Mouse (Mus musculus) bone marrow macrophage, adult 2 months (primary cell): ENCODE measurements around the gene Mtnr1a.

ENCODE experiments used
- CTCF ChIP-seq: IDR thresholded peaks from 2 replicates; pipeline ENCODE4 v1.5.1; 2012; ENCODE audit warnings: low read depth, mild to moderate bottlenecking, low read length, moderate library complexity
- POLR2A ChIP-seq: IDR thresholded peaks from 2 replicates; pipeline ENCODE4 v1.6.1; 2012; ENCODE audit warnings: mild to moderate bottlenecking, low read depth, low read length, borderline replicate concordance

DNA sequence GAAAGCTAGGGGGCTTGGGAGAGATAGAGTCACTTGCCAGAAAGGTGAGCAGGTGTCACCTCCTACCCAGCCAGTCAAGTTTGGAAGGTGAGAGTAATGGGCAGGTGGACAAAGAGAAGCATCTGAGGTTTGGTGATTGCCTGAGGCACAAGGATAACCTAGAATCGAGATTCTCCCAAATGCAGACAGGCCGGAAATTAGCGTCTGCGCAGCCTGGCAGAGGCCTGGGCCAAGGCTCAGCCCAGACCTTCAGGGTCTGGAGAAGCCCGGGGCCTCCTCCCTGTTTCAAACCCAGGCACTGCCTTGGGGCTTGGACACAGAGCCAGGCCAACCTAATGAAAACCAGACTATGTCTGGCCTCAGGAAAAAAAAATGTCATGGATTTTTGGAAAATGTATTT lies 47.8 kb upstream of the Mtnr1a start:
- TF ChIP-seq CTCF (no peak), POLR2A (no peak)
